Mouse (Mus musculus) neural tube, embryonic 11.5 days (tissue): ENCODE measurements around the gene Ltbr. TPM values are rescaled to one million over a fixed set of nuclear protein-coding genes. Genes with fewer than 3 reads are reported as not detected.

ENCODE experiments used
- ATAC-seq: fragments of 200-750 bp; cut with Nextera tagmentation; 2 replicates; pipeline ENCODE4 v1.8.0; 2017; ENCODE audit warnings: moderate number of reproducible peaks, mild to moderate bottlenecking, moderate TSS enrichment, moderate library complexity; ENCODE audit not compliant: insufficient read depth, low FRiP score, low TSS enrichment
- DNase-seq: peaks from one replicate; pipeline ENCODE4 v3.0.0-alpha.2; 2015; ENCODE audit warnings: low spot score
- H3K27ac ChIP-seq: fragments of 300-500 bp; sonication (generic); 2 replicates; pipeline ENCODE4 v1.5.1; 2014; ENCODE audit warnings: low read depth, mild to moderate bottlenecking, low read length
- H3K27me3 ChIP-seq: fragments of 300-500 bp; sonication (generic); 2 replicates; pipeline ENCODE4 v1.6.1; 2014; ENCODE audit warnings: mild to moderate bottlenecking, low read length, mixed read lengths; ENCODE audit not compliant: control insufficient read depth, insufficient read depth
- H3K36me3 ChIP-seq: fragments of 300-500 bp; sonication (generic); 2 replicates; pipeline ENCODE4 v1.6.1; 2014; ENCODE audit warnings: mild to moderate bottlenecking, low read length, moderate library complexity, mixed read lengths; ENCODE audit not compliant: control insufficient read depth, insufficient read depth
- H3K4me1 ChIP-seq: fragments of 300-500 bp; sonication (generic); 2 replicates; pipeline ENCODE4 v1.6.1; 2014; ENCODE audit warnings: low read length, mixed read lengths; ENCODE audit not compliant: control insufficient read depth, insufficient read depth
- H3K4me2 ChIP-seq: fragments of 300-500 bp; sonication (generic); 2 replicates; pipeline ENCODE4 v1.6.1; 2014; ENCODE audit warnings: low read depth, mild to moderate bottlenecking, moderate library complexity
- H3K4me3 ChIP-seq: fragments of 300-500 bp; sonication (generic); 2 replicates; pipeline ENCODE4 v1.5.1; 2014; ENCODE audit warnings: low read depth, low read length
- H3K9ac ChIP-seq: fragments of 300-500 bp; sonication (generic); 2 replicates; pipeline ENCODE4 v1.6.1; 2014; ENCODE audit warnings: mild to moderate bottlenecking, low read length
- H3K9me3 ChIP-seq: fragments of 300-500 bp; sonication (generic); 2 replicates; pipeline ENCODE4 v1.6.1; 2016; ENCODE audit warnings: low read length; ENCODE audit not compliant: control insufficient read depth
- WGBS: fragments of 180-500 bp; shearing (Covaris S2); extraction: QIAGEN DNeasy Blood & Tissue Kit; methylation state at CpG from one replicate; pipeline ENCODE4 v1.1.7; 2014; 5-methylcytosine and 5-hydroxymethylcytosine counted together
- polyA plus RNA-seq: library from polyadenylated mRNA; unstranded; fragments of >200 nt; fragmentation: Nextera tagmentation; extraction: Ambion mirVana; gene quantifications from 2 replicates; pipeline ENCODE4 v1.2.1, GENCODE M21; 2014

Ltbr gene
- polyA plus RNA-seq, 1 experiment from 2014 or later, result 19.2 TPM

GRCm38 (mm10) chr6:125338791-125339660 is 25.3 kb upstream of the Ltbr start:
- no peak overlapping the region for H3K27ac ChIP-seq
- ATAC-seq (no peak), DNase-seq (no peak)
- no peaks in the 10 kb centered on the region for H3K36me3 ChIP-seq
- no peak overlapping the region for H3K4me3 ChIP-seq
- H3K9me3 ChIP-seq, result no peaks in the 10 kb centered on the region
- H3K27me3 ChIP-seq, result no peaks in the 10 kb centered on the region
- H3K9ac ChIP-seq, result no peak overlapping the region
- H3K4me2 ChIP-seq, result no peak overlapping the region
- H3K4me1 ChIP-seq, result no peaks in the 10 kb centered on the region
- WGBS, result 76% methylated on average over 9 of the region's 9 CpGs

GRCm38 (mm10) chr6:125334356-125334755 is 20.7 kb upstream of the Ltbr start:
- H3K4me1 ChIP-seq, result 0 out of 2 replicates have a peak, but pooled peaks cover 3% of the 10 kb centered on the region
- no peak overlapping the region for H3K27ac ChIP-seq
- H3K36me3 ChIP-seq, result no peaks in the 10 kb centered on the region
- DNase-seq (no peak), ATAC-seq (no peak)
- 66% methylated on average over 2 of the region's 2 CpGs for WGBS
- no peaks in the 10 kb centered on the region for H3K9me3 ChIP-seq
- no peak overlapping the region for H3K9ac ChIP-seq
- no peak overlapping the region for H3K4me3 ChIP-seq
- no peak overlapping the region for H3K4me2 ChIP-seq
- no peaks in the 10 kb centered on the region for H3K27me3 ChIP-seq

- DNase-seq, result no peak
- Histone ChIP-seq H3K4me2 (no peak overlapping the region), H3K27me3 (no peaks in the 10 kb centered on the region), H3K4me3 (no peak overlapping the region), H3K9ac (no peak overlapping the region), H3K36me3 (no peaks in the 10 kb centered on the region), H3K27ac (no peak overlapping the region), H3K4me1 (0 out of 2 replicates have a peak, but pooled peaks cover 3% of the 10 kb centered on the region), H3K9me3 (no peaks in the 10 kb centered on the region)
- no peak for ATAC-seq
- 80% methylated on average over 14 of the region's 14 CpGs for WGBS
Measured at GRCm38 (mm10) chr6:125333112-125333899, 19.6 kb upstream of the Ltbr start.

GRCm38 (mm10) chr6:125330626-125331326 is 17.1 kb upstream of the Ltbr start:
- Histone ChIP-seq H3K27me3 (no peaks in the 10 kb centered on the region), H3K9ac (peak overlapping the region; percentile 65), H3K36me3 (no peaks in the 10 kb centered on the region), H3K9me3 (no peaks in the 10 kb centered on the region), H3K27ac (no peak overlapping the region), H3K4me2 (peak overlapping the region; percentile 74), H3K4me3 (peak overlapping the region; percentile 47), H3K4me1 (0 out of 2 replicates have a peak, but pooled peaks cover 3% of the 10 kb centered on the region)
- ATAC-seq (peak; percentile 94), DNase-seq (peak; percentile 86)
- WGBS, result 1% methylated on average over 39 of the region's 39 CpGs

- 0 out of 2 replicates have a peak, but pooled peaks cover 3% of the 10 kb centered on the region for H3K4me1 ChIP-seq
- peaks cover under 1% of the 10 kb centered on the region for H3K27me3 ChIP-seq
- 83% methylated on average over 5 of the region's 5 CpGs for WGBS
- DNase-seq (no peak), ATAC-seq (no peak)
- H3K27ac ChIP-seq, result no peak overlapping the region
- no peak overlapping the region for H3K4me2 ChIP-seq
- H3K36me3 ChIP-seq, result no peaks in the 10 kb centered on the region
- H3K4me3 ChIP-seq, result no peak overlapping the region
- H3K9me3 ChIP-seq, result no peaks in the 10 kb centered on the region
- no peak overlapping the region for H3K9ac ChIP-seq
Measured at GRCm38 (mm10) chr6:125328243-125328642, 14.6 kb upstream of the Ltbr start.

- Histone ChIP-seq H3K27me3 (peaks cover 28% of the 10 kb centered on the region), H3K9ac (no peak overlapping the region), H3K27ac (no peak overlapping the region), H3K4me3 (no peak overlapping the region), H3K4me2 (no peak overlapping the region), H3K36me3 (no peaks in the 10 kb centered on the region), H3K9me3 (no peaks in the 10 kb centered on the region), H3K4me1 (no peaks in the 10 kb centered on the region)
- WGBS, result 72% methylated on average over 6 of the region's 6 CpGs
- no peak for DNase-seq
- no peak for ATAC-seq
Measured at GRCm38 (mm10) chr6:125325337-125325736, 11.7 kb upstream of the Ltbr start.

- 66% methylated on average over 6 of the region's 6 CpGs for WGBS
- DNase-seq (no peak), ATAC-seq (no peak)
- Histone ChIP-seq H3K9ac (no peak overlapping the region), H3K4me2 (no peak overlapping the region), H3K4me1 (no peaks in the 10 kb centered on the region), H3K9me3 (no peaks in the 10 kb centered on the region), H3K27ac (no peak overlapping the region), H3K27me3 (peaks cover 33% of the 10 kb centered on the region), H3K36me3 (no peaks in the 10 kb centered on the region), H3K4me3 (no peak overlapping the region)
Measured at GRCm38 (mm10) chr6:125323547-125323946, 9.9 kb upstream of the Ltbr start.

- H3K27ac ChIP-seq, result no peak overlapping the region
- no peak for DNase-seq
- H3K4me3 ChIP-seq, result no peak overlapping the region
- no peaks in the 10 kb centered on the region for H3K36me3 ChIP-seq
- H3K27me3 ChIP-seq, result peaks cover 33% of the 10 kb centered on the region
- H3K4me1 ChIP-seq, result no peaks in the 10 kb centered on the region
- WGBS, result 56% methylated on average over 13 of the region's 13 CpGs
- no peaks in the 10 kb centered on the region for H3K9me3 ChIP-seq
- H3K9ac ChIP-seq, result no peak overlapping the region
- no peak for ATAC-seq
- no peak overlapping the region for H3K4me2 ChIP-seq
Measured at GRCm38 (mm10) chr6:125322794-125323193, 9.1 kb upstream of the Ltbr start.
